Mouse (Mus musculus) embryonic stem cell, embryonic (primary cell): ENCODE data around the gene Ibsp.

ENCODE experiments used
- CTCF ChIA-PET, 4 experiments: fragments of 300-600 bp in 2 of 4; fragments of 350-600 bp in 2 of 4; sonication (Branson Sonifier 250); formaldehyde crosslinking; loops; one replicate each; lab custom pipeline; 2022; ENCODE audit warnings: inconsistent platforms in 2 of 4; lab: Charles Lee
- POLR2A ChIA-PET, 4 experiments: fragments of 300-600 bp in 2 of 4; fragments of 350-600 bp in 2 of 4; sonication (Branson Sonifier 250); formaldehyde crosslinking; loops; one replicate each; lab custom pipeline; 2022; ENCODE audit warnings: antibody characterized with exemption in 4 of 4, inconsistent platforms in 1 of 4; lab: Charles Lee

Ibsp gene

DNA sequence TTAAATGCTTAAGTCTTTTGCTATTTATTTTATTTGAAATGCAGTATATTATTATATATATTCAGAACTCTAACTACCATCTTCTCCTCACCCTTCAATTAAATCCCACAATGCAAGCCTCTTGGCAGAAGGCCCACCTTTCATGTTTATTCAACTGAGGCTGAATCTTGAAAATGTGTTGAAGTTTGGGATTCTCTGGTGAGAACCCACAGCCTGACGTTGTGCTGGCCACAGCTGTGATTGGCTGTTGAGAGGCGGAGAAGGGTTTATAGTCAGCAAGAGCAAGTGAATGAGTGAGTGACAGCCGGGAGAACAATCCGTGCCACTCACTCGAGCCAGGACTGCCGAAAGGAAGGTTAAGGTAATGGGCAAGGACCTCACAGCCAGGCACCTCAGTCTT is at the start of gene Ibsp:
Gene Ibsp, plus strand, starts transcription at position 178 of the 400 bp plus-strand sequence.
- POLR2A ChIA-PET: no interaction called here

DNA sequence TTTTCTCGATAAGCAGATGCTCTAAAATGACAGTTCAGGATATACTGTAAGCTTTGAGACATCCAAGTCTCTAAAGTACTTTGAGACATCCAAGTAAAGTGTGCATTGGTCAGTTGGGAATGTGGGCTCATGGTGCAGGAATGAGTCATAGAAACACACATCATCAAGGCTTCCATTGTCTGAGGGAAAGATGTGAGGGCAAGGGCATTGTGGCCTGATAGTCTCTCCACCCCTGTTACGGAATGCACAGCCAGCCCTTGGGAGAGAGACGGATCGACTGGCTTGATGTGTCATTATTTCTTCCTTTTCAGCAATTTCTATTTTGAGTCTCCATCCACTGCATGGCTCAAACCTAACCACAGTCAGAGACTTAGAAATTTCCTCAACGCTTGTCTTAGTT is 47.2 kb upstream of the Ibsp start:
- POLR2A ChIA-PET: no interaction called here
- CTCF ChIA-PET: interaction anchor here in 2 of 4 experiments (0.6 to 0.7 kb wide), 3 partner anchors 16 to 860 kb away, joined by 3 to 8 read pairs (median 3); no protein-coding TSS in a partner anchor

More for the DNA sequence above, at the start of gene Ibsp:
- CTCF ChIA-PET: no interaction called here

DNA sequence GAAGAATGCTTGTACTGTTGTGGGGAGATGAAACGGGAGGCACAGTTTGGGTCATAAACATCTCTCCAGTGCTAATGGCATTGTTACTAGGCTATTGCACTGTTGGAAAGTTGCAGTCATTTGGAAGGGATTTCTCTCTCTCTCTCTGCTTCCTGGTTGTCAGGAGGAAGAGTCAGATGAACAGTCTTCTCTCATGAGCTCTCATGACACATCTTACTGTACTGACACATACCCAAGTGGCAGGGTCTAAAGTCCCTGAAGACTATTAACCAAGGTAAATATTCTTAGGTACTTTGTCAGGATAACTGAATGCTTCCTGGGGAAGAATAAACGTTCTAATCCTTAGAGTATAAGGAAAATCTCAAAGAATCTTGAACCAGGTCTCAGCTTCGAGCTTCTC is 42.4 kb upstream of the Ibsp start:
- ChIA-PET CTCF (no interaction called here), POLR2A (interaction anchor here in 1 of 4 experiments (1.4 kb wide), 1 partner anchor 16 kb away, joined by 3 read pairs; no protein-coding TSS in a partner anchor)

DNA sequence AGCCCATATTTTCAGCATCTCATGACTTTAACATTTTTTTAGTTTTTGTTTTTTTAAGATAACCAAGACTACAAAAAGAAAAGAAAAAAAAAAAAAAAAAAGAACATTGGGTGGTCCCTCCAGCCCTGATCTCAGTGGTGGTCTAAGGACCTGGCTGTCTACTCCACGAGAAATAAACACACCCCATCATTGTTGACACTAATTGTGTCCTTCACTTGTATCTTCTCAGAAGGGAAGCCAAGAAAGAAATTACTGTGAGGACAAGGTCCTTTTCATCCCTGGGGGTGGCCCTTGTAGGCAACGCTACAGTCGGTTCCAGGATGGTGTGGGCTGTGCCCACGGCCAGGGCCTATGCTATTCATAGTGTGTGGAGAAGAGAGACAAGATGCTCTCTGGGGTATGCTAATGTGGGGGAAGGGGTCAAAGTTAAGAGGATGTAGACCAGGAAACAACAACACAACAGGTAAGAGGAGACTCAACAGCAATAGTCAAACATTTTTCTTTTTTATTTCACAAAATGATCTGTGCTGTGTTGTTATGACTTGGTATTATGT is 37.0 kb upstream of the Ibsp start:
- POLR2A ChIA-PET: interaction anchor here in 1 of 4 experiments (0.7 kb wide), 1 partner anchor 738 kb away, joined by 3 read pairs; no protein-coding TSS in a partner anchor
- CTCF ChIA-PET: no interaction called here

DNA sequence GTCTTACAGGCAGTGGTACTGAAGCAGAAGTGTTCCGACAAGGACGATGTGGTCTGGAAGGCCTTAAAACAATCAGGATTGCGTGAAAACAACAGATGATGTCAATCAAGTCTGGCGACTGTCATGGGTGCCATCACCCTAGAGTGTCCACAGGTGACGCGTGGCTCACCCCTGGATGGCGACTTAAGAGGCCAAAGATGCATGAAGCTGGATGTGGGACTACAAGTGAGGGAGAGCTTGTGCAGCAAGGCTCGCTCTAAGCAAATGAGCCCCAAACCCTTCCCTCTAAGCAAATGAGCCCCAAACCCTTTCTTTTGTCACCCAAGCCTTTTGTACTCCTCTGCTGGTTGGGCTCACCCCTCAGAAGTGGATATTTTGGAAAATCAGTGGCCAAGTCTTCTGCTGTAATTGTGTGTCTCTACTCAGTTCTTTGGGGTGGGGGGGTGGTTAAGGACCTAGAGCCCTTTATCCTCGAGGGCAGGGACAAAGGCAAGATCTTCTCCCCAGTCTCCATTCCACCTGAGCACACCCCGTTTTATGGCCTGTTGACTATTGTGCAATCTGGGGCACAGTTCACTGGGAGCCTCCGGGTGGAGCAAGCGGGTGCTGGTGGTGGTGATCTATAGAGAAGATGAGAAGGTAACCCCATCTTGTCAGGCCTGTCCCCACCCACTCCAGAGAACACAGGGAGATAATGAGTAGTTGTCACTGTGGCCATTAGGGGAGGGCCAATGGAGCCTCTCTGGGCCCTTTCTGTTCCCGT is 35.8 kb upstream of the Ibsp start:
- ChIA-PET CTCF (interaction anchor here in 1 of 4 experiments (0.6 kb wide), 1 partner anchor 187 kb away, joined by 5 read pairs; no protein-coding TSS in a partner anchor), POLR2A (no interaction called here)

DNA sequence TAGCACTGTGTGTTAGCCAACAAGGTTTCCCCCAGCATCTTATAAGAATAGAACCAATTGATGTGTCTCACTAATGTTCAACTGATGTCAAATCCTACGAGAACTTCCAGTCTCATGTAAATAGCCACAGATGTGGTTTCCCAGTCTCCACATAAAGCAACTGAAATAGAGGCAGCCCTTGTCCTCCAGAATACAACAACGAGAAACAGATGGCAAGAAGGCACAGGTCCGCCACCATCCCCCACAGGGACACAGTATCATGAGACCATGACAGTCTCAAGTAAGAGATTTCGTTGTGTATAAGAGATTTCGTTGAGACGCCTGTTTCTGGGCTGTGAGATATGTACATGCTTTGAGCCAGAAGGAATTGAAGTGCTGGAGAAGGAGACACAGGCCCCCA is 4.8 kb upstream of the Ibsp start:
- POLR2A ChIA-PET: no interaction called here
- CTCF ChIA-PET: no interaction called here

DNA sequence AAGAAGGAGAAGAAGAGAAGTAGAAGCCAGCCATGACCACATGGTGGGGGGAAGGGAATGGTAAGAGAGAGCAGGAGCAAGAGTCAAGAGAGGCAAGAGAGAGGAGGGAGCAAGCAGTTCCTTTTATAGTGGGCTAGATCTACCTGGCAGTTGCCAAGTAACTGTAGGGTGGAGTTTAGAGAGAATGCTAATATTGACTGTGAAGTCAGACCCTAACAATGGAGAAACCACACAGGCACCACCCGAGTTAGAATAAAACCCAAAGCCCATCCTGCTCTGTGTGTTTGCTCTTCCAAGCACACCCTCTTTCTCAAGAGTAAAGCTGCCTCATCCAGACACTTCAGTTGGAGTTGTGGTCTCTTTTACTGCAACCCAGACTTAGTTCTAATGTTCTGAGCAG is 15.1 kb downstream of the Ibsp start:
- POLR2A ChIA-PET: no interaction called here

DNA sequence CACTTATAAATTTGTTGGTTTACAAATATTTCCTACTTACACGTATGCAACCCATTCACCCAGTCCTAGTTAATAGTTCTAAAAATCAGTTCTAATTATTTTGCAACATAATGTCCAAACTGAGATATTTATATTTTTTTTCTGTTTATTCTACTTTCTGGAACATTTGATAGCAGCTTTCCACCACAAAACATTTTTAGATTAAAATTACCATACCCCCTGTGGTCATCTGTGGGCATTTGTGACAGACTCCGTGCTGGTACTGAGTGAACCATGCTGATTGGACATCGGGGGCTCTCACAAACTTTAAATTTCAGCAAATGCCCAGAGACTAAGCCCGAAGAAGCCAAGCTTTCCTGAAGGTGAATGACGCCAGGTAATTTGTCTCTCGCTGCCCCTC is 26.1 kb downstream of the Ibsp start, which contains the start of gene Mepe:
Gene Mepe, plus strand, starts transcription at position 301 of the 400 bp plus-strand sequence.
- POLR2A ChIA-PET: no interaction called here
- CTCF ChIA-PET: no interaction called here

More for the DNA sequence above, 15.1 kb downstream of the Ibsp start:
- CTCF ChIA-PET: no interaction called here

DNA sequence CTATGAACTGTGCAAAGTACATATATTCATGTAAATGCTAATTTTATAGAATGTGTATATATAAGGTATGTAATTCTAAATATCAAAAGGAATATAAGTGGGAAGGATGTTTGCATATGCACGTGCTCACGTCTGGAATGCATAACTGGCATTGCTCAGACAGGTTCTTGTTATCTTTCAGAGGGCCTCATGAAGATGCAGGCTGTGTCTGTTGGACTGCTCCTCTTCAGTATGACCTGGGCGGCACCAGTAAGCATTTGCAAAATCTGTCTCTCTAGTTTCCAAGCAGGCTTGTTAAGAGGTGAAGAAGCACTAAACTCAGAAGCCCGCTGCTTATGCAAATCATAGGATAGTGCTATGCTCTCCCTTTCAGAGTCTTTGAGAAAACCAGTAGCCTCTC is 27.9 kb downstream of the Ibsp start:
- ChIA-PET CTCF (no interaction called here), POLR2A (no interaction called here)

DNA sequence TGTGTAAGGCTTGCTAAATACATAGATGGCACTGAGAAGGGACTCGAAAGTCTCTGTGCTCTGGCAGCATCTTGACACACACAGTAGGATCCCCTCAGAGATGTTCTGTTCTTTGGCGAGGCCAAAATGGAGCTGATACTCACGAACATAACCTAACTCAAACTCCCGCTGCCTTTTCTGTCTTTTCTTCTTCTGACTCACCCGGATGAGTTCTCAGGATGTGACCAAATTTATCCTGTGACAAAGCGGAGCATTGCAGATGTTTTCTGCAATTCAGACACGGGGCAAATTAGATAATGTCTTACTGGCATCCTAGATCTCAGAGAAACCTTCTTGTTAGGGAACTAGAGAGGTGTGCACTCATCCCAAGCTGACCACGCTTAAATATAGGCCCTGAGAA is 28.4 kb downstream of the Ibsp start:
- ChIA-PET CTCF (no interaction called here), POLR2A (no interaction called here)

DNA sequence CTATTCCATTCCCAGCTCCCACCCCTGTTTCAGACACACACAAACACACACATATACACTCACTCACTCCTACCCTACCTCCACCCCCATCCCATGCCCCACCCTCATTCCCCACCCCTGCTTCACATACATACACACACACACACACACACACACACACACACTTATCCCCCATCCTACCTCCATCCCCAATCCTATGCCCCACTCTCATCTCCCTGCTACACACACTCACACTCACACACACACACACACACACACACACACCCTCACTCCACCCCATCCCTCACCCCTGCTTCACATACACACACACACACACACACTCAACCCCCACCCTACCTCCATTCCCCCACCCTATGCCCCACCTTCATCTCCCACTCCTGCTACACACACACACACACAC is 28.9 kb downstream of the Ibsp start:
- ChIA-PET POLR2A (no interaction called here), CTCF (no interaction called here)

DNA sequence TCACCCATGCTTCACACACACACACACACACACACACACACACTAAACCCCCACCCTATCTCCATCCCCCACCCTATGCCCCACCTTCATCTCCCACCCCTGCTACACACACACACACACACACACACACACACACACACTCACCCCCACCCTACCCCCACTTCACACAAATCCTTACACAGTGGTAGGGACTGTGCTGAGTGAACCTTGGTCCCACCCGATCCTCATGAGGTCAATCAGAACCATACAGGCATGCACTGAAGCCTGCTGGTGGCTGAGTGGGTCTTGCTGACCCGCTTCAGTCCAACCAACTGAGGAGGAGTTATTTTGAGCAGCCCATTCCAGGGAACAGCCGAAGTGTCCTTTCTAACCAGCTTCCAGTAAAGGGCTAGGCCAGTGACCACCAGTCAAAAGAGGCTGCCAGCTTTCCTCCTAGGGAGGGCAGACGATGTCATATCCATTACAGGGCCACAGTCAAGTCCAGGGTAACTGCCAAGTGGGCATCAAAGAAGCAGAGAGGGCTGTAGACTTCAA is 29.4 kb downstream of the Ibsp start:
- ChIA-PET CTCF (no interaction called here), POLR2A (no interaction called here)

DNA sequence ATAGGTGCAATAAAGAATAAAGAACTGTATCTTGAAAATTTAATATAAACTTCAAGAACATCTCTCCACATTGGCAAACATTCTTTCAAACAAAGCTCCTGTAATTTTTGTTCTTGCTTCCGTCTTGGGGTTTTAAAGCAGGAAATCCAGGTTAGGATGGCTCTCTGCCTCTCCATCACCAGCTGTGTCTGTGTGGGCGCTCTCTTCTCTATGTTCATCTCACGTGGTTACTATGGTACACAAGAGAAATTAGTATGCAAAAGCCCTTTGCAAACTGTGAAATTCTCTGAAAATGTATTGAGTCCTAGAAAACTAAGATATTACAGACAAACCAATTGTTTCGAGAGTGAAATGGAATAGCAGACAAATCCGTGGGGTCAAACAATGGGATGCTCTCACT is 30.4 kb downstream of the Ibsp start:
- POLR2A ChIA-PET: no interaction called here
- CTCF ChIA-PET: interaction anchor here in 1 of 4 experiments (0.6 kb wide), 1 partner anchor 402 kb away, joined by 3 read pairs; no protein-coding TSS in a partner anchor

DNA sequence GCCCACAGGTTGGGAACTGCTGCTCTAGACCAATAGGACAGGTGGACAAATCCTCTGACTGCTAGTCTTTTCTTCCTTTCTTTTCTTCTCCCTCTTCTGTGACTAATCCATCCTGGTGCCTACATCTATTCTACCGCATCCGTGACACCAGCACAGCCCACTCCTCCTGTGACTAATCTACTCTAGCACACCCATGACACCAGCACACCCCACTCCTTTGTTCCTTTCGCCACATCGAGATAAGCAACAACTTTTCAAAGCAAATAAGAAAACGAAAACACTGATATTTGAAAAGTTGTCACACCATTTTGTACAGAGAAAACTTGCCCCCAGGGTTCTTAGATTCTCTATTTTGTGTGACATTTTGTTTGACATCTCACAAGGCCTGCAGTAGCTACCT is 31.1 kb downstream of the Ibsp start:
- CTCF ChIA-PET: no interaction called here
- POLR2A ChIA-PET: no interaction called here

DNA sequence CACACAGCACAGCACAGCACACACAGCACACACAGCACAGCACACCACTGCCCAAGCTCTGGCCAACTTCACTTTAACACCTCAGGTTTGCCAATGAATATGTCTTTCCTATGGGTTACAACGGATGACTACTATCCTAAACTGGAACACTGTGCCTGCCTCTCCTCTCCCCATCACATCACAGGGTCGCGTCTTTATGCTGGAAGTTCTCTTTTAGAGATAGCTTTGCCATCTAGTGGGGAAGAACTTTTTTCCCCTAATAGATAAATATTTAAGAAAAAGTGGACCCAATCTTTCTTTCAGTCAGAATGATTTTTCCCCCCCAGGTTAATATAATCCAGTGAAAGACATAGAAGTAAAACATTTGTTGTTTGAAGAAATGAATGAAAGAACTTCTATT is 33.3 kb downstream of the Ibsp start:
- POLR2A ChIA-PET: no interaction called here
- CTCF ChIA-PET: interaction anchor here in 1 of 4 experiments (0.7 to 2.8 kb wide), 2 partner anchors 13 to 258 kb away, joined by 3 to 9 read pairs; no protein-coding TSS in a partner anchor

DNA sequence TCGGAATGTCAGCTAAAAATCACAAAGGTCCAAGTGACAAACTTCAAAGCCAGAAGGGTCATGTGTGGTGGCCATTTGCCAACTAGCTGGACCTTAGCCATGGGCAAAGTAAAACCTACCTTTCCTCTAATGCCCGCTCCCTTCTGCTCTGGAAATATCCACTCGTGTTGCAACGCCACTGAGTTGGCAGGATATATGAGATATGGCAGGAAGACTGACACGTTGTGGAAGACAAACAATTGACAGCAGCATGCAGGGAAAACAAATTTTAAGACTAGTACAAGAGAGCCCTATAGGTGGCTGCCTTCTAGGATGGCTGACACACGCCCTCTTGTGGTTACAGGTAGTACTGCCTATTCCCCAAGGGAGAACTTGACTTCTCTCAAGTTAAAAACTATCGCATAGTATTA is 34.3 kb downstream of the Ibsp start:
- POLR2A ChIA-PET: interaction anchor here in 2 of 4 experiments (0.8 to 2.1 kb wide), 4 partner anchors 111 to 131 kb away, joined by 3 to 4 read pairs (median 3); no protein-coding TSS in a partner anchor
- CTCF ChIA-PET: interaction anchor here in 3 of 4 experiments (0.7 to 3.6 kb wide), 12 partner anchors 12 to 406 kb away, joined by 3 to 14 read pairs (median 5); no protein-coding TSS in a partner anchor

DNA sequence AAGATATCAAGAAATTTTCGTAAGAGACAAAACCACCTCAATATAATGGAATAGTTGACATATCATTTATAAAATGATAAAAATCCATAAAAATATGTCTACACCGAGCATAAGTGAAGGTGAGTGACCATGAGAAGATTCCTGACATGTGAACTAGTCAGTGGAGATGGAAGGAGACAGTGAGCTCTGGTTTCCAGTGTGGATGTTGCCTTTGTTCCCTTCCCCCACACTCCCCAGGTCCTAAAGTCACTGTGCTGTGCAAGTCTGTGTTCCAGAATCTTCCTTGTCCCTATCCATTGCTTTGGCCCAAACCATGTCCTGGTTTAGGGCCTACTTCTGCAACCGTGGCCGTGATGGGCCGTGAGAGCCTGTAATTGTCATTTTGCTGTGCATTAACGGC is 34.7 kb downstream of the Ibsp start:
- CTCF ChIA-PET: interaction anchor here in 3 of 4 experiments (0.8 to 3.6 kb wide), 15 partner anchors 11 to 406 kb away, joined by 3 to 14 read pairs (median 5); no protein-coding TSS in a partner anchor
- POLR2A ChIA-PET: interaction anchor here in 2 of 4 experiments (0.7 to 2.1 kb wide), 6 partner anchors 109 to 328 kb away, joined by 3 to 4 read pairs (median 3); no protein-coding TSS in a partner anchor

DNA sequence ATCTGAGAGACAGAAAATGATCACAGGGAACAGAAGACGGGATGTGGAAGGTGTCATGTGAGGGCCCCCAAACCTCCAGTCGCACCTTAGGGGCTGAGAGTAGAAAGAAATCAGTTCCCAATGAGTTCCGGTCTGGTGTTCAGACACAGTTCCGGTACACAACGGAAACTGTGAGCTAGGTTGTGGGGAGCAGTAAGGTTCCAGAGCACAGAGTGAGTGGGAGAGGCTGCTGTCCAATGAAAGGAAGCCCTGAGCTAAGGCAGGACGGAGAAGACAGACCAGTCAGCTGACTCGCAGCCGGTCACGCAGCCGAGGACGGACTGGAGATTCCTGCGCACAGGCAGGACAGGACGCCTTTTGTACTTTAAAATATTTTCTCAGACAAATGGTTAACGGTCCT is 35.5 kb downstream of the Ibsp start:
- POLR2A ChIA-PET: interaction anchor here in 1 of 4 experiments (0.6 to 2.1 kb wide), 9 partner anchors 105 to 640 kb away, joined by 3 to 4 read pairs (median 3); no protein-coding TSS in a partner anchor
- CTCF ChIA-PET: interaction anchor here (0.6 to 3.6 kb wide), 20 partner anchors 11 to 479 kb away, joined by 3 to 14 read pairs (median 4); no protein-coding TSS in a partner anchor

DNA sequence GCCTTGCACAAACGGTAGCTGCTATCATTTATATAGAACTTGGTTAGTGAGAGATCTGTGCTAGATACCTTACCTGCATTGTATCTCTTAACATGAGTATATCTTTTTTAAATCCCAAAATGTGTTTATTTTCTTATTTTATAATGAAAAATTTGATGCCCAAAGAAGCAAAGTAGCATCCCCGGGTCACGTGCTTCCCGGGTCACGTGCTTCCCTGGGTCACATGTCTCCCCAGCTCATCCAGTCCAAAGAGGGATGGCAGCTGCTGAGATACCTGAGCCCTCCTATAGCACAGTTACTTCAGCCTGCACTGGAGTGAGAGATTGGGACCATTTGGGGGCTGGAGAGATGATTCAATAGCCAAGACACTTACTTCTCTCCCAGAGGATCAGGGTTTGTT is 37.0 kb downstream of the Ibsp start:
- CTCF ChIA-PET: interaction anchor here in 2 of 4 experiments (0.6 to 3.6 kb wide), 5 partner anchors 112 to 408 kb away, joined by 3 to 14 read pairs (median 4); no protein-coding TSS in a partner anchor
- POLR2A ChIA-PET: no interaction called here
